Mouse (Mus musculus): ENCODE data around the gene Alkbh6. TPM values are rescaled to one million over a fixed set of nuclear protein-coding genes. Genes with fewer than 3 reads are reported as not detected.

Alkbh6 gene
- total RNA-seq, 1 experiment from 2014 or later, result 37.2 TPM

GRCm38 (mm10) chr7:30291215-30292131 lies 17.0 kb upstream of the Alkbh6 start, which contains the start of gene Clip3:
Gene Clip3, plus strand, starts transcription at chr7:30291728.
- ATAC-seq (ENCODE audit: extremely low read depth, insufficient number of reproducible peaks, low FRiP score, poor library complexity, severe bottlenecking), result no peak

- ATAC-seq (ENCODE audit: extremely low read depth, insufficient number of reproducible peaks, low FRiP score, poor library complexity, severe bottlenecking), result no peak
Measured at GRCm38 (mm10) chr7:30293795-30294194, 14.7 kb upstream of the Alkbh6 start.

- no peak for ATAC-seq (ENCODE audit: extremely low read depth, insufficient number of reproducible peaks, low FRiP score, poor library complexity, severe bottlenecking)
Measured at GRCm38 (mm10) chr7:30294296-30294695, 14.2 kb upstream of the Alkbh6 start.

GRCm38 (mm10) chr7:30295103-30295502 lies 13.4 kb upstream of the Alkbh6 start:
- no peak for ATAC-seq (ENCODE audit: extremely low read depth, insufficient number of reproducible peaks, low FRiP score, poor library complexity, severe bottlenecking)

GRCm38 (mm10) chr7:30296816-30297215 lies 11.7 kb upstream of the Alkbh6 start:
- no peak for ATAC-seq (ENCODE audit: extremely low read depth, insufficient number of reproducible peaks, low FRiP score, poor library complexity, severe bottlenecking)

- ATAC-seq (ENCODE audit: extremely low read depth, insufficient number of reproducible peaks, low FRiP score, poor library complexity, severe bottlenecking), result no peak
Measured at GRCm38 (mm10) chr7:30297266-30297665, 11.3 kb upstream of the Alkbh6 start.

GRCm38 (mm10) chr7:30300914-30301313 lies 7.6 kb upstream of the Alkbh6 start:
- ATAC-seq (ENCODE audit: extremely low read depth, insufficient number of reproducible peaks, low FRiP score, poor library complexity, severe bottlenecking), result peak; percentile 59; the same call in 1 of the 2 replicates

- ATAC-seq (ENCODE audit: extremely low read depth, insufficient number of reproducible peaks, low FRiP score, poor library complexity, severe bottlenecking), result no peak
Measured at GRCm38 (mm10) chr7:30306083-30306779, 2.3 kb upstream of the Alkbh6 start.

GRCm38 (mm10) chr7:30309395-30310129 lies 1.0 kb downstream of the Alkbh6 start:
- no peak for ATAC-seq (ENCODE audit: extremely low read depth, insufficient number of reproducible peaks, low FRiP score, poor library complexity, severe bottlenecking)

- ATAC-seq (ENCODE audit: extremely low read depth, insufficient number of reproducible peaks, low FRiP score, poor library complexity, severe bottlenecking), result no peak
Measured at GRCm38 (mm10) chr7:30310136-30310535, 1.6 kb downstream of the Alkbh6 start.

GRCm38 (mm10) chr7:30313666-30314320 lies 5.3 kb downstream of the Alkbh6 start:
- no peak for ATAC-seq (ENCODE audit: extremely low read depth, insufficient number of reproducible peaks, low FRiP score, poor library complexity, severe bottlenecking)

- ATAC-seq (ENCODE audit: extremely low read depth, insufficient number of reproducible peaks, low FRiP score, poor library complexity, severe bottlenecking), result no peak
Measured at GRCm38 (mm10) chr7:30314721-30315155, 6.2 kb downstream of the Alkbh6 start, which contains the start of gene Syne4. Gene Syne4, plus strand, starts transcription at chr7:30314807.

GRCm38 (mm10) chr7:30315559-30316529 lies 7.3 kb downstream of the Alkbh6 start:
- no peak for ATAC-seq (ENCODE audit: extremely low read depth, insufficient number of reproducible peaks, low FRiP score, poor library complexity, severe bottlenecking)

GRCm38 (mm10) chr7:30318142-30318541 lies 9.6 kb downstream of the Alkbh6 start:
- ATAC-seq (ENCODE audit: extremely low read depth, insufficient number of reproducible peaks, low FRiP score, poor library complexity, severe bottlenecking), result no peak

GRCm38 (mm10) chr7:30320946-30321345 lies 12.4 kb downstream of the Alkbh6 start:
- no peak for ATAC-seq (ENCODE audit: extremely low read depth, insufficient number of reproducible peaks, low FRiP score, poor library complexity, severe bottlenecking)

- peak; percentile 51; the same call in 1 of the 2 replicates for ATAC-seq (ENCODE audit: extremely low read depth, insufficient number of reproducible peaks, low FRiP score, poor library complexity, severe bottlenecking)
Measured at GRCm38 (mm10) chr7:30321539-30322284, 13.2 kb downstream of the Alkbh6 start, which contains the start of gene E130208F15Rik. Gene E130208F15Rik, plus strand, starts transcription at chr7:30321740.

GRCm38 (mm10) chr7:30322285-30322667 lies 13.8 kb downstream of the Alkbh6 start:
- peak; percentile 95 for ATAC-seq (ENCODE audit: extremely low read depth, insufficient number of reproducible peaks, low FRiP score, poor library complexity, severe bottlenecking)
